Mouse (Mus musculus) left cerebral cortex, postnatal 10 days (tissue): ENCODE measurements around the gene Ahdc1. TPM values are rescaled to one million over a fixed set of nuclear protein-coding genes. Genes with fewer than 3 reads are reported as not detected.
A peak's percentile ranks its signal among the peaks of the same experiment; 100 is the strongest.

Source experiments
- DNase-seq, 2 experiments: peaks; one replicate each; pipeline ENCODE4 v3.0.0; 2021 to 2022; ENCODE audit warnings: low spot score in 2 of 2, mixed read lengths in 1 of 2; ENCODE audit errors: extremely low spot score in 1 of 2
- intact Hi-C: fragments of 180-260 bp; cut with DNase I; formaldehyde crosslinking; loops from one replicate; pipeline ENCODE4 v1.15.1; 2025
- total RNA-seq, 2 experiments: library from RNA; stranded (reverse); gene quantifications; 2 replicates each; pipeline ENCODE4 v1.2.3; 2021

Gene Ahdc1
- total RNA-seq, 2 experiments from 2014 or later: 70.0 to 71.1 TPM

DNA sequence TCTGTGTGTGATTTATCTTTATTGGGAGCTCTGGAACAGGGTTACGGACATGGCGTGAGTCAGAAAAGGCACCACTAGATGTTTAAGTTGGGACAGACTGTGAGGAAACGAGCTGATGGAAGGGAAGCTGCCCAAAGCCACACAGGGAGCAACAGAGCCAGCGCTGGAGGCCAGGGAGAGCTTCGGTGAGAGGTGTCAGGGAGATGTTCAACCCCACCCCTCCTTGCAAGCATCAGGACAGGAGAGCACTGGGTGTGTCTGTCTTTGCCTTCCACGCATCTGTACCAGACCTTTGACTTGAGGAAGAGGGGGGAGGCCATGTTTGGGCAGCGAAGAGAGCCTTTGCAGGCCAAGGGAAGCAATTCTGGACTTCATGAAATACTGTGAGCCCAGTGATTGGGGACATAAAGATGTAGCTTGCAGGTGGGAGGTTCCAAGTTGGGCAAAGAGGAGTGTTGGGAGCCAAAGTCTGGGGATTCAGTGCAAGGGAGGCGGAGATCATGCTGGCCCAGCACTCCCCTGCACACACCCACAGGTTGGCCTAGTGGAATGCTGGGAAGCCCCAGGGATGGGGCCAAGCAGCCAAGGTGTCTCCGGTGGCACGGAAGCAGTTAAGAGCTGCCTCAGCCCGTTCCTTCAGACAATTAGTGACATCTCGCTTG is 35.8 kb downstream of the Ahdc1 start:
- intact Hi-C loops: no loop called here
- peak in 1 of 2 experiments; percentile 32 for DNase-seq

DNA sequence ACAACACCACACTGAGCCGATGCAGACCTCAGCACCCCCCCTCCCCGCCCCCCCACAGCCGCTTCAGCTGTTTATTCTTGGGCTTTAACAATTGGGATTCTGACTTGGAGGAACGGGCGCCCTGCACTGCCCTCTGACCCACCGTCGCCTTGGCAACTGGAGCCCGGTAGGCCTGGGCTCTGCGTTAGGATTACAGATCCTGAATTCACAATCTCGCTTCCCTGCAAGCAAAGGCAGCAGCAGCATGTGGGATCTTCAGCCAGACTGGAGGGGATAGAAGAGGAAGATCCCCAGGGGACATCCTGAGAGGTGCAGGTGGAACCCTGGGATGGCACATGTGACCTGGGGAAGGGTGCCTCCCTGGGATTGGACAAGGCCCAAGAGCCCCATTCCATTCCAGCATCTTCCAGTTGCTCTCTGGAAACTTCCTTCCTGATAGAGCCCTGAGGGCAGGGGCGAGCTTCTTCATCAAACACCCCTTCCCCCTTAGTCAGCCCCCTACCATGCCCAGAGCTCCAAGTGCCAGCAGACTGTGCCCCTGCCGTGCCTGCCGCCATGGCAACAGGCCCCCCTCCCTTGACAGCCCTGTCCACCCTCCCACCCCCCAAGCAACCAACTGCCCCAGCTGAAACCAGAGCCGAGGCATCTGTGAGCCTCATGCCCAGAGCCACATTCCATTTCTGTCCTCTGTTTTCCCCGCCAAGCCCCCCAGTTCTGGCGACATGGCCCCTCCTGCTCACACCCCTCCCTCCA is 36.5 kb downstream of the Ahdc1 start:
- DNase-seq: peak in 1 of 2 experiments; percentile 47
- intact Hi-C loops: no loop called here

DNA sequence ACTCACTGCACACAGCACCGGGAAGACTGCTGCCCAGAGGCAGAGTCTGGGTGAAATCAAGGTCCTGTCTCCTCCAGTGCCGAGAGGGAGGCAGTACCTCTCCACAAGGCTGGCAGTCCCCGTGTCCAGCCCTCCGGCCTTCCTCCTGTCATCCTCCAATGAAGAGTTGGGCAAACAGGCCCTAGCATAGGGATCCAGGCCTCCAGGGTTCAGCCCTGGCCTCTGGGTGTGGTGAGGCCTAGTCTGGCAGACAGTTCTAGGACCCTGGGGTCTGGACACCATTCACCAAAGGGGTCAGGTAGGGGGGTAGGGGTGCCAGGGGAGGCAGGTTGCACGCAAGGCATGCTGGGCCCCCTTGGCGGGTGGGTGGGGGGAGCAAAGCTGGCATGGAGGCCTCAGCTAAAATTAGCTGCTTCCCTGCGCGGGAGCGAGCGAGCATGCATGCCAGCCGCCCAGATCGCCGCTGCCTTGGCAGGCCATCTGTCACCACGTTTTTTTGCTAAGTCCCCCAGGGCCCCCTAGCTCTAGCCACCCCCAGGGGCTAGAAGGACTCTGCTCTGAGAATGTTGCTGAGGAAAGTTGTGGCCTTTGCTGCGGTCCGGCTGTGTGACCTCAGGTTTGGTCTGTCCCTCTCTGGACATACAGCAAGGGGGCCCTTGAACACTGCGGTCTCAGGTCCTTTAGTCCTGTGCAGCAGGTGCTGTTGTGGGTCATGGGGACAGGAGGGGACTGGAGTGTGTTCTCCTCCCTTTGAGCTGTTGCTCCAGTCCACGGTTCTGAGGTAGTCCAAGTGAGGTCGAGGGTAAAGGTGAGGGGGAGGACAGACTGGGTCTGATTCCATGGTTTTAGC is 38.2 kb downstream of the Ahdc1 start:
- DNase-seq: peak in 1 of 2 experiments; percentile 67
- intact Hi-C loops: no loop called here

DNA sequence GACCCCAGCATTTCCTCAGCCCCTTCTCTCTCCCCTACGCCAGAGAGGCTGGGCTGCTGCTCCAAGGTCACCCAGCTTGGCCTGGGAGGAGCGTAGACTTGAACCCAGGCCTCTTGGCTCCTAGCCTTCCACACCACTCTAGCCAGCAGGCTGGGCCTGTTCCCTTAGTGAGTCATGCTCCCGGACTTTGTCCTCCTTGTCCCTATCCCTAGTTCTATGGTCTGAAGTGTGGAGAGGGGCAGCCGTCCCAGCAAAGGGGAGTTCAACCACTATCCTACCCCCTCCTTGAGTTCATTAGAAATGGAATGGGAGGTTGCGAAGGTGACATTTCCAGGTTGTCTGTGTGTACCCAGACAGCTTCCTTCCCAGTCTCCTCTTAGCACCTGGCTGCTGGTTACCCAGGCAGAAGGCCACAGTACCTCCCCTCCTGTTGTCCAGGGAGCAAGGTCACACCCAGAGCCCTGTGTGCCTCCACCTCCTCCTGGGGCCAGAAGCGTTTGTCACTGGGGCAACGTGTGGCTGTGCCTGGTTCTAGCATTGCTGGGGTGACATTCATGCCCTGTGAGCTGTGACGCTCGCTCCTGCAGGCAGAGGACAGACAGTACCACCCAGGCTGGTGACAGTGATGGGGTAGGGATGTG is 39.3 kb downstream of the Ahdc1 start:
- intact Hi-C loops: loop anchor here (2.0 kb wide), 1 partner anchor 34 kb away; no protein-coding TSS in a partner anchor
- DNase-seq: peak in 1 of 2 experiments; percentile 27

DNA sequence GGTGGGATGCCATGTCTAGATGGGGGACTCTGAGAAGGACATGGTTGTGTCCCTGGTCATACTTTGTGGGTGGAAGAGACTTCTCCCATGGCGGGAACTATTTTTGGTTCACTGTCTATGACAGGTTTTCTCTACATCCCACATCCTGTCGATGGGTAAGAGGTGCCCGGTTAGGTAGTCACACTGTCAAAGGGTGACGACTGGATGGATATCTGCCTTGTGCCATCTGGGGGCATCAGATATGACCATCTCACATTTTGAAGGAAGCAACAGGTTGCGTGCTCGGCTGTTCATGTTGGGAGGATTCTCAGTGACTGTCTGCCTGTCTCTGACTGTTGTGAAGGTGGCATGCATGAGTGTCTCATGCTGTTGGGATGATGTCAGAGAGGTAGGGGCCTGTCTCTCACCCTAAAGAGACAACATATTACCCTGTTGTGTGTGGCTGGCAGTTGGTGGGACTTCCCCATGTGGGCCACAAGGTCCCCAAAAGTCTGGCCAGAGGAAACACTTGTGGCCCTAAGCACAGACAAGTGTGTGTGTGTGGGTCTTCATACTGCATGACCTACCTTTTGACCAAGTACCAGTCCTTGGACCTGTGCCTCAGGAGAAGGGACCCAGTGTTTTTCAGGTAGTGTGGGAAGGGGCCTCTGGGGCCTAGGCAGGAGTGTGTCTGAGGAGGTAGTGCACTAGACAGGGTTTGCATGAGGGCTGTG is 39.9 kb downstream of the Ahdc1 start:
- intact Hi-C loops: loop anchor here (2.0 kb wide), 1 partner anchor 34 kb away; no protein-coding TSS in a partner anchor
- DNase-seq: no peak

DNA sequence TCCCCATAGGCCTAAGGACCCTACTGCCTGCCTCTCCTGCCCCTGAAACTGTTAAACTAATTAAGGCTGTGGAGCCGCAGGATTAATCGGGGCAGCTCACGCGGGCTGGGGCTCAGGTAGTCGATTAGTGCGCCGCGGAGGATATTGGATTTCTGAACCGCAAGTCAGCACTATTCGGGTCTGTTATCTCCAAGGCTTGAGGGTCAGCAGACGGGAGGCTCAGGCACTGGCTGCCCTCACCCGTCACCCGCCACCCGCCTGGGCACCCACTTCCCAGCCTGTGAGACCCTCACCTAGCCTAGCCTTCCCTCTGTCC is 40.4 kb downstream of the Ahdc1 start:
- no peak for DNase-seq
- intact Hi-C loops: loop anchor here (2.0 kb wide), 1 partner anchor 35 kb away; no protein-coding TSS in a partner anchor

DNA sequence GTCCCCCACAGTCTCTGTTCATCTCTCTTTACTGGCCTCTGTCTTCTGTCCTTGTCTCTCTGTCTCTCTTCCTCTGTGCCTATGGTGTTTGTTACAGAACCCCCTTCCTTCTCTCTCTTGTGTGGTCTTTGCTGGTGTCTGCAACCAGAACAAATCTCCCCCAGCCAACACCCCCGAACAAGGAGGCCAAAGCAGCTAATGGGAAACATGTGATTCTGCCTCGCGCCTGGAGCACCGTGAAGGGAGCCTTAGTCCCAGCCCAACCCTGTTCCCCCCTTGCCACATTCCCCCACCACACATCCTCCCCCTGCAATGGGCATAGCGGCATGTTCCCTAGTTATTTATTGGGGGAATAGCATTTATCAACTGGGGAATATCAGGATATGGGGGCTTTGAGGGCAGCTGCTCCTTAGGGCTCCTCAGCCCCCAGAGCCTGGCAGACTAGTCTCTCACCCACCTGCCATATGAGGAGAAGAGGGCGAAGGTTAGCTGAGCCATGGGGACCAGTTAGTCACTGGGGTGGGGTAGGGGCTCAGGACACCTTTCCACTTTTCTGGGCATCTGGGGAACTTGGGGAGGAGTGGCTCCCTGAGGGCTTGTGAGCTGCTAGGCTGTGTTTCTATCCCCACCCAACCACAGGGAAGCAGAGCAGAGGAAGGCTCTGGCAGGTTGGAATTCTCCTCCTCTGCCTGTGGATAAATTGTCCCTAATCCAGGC is 41.1 kb downstream of the Ahdc1 start:
- intact Hi-C loops: no loop called here

DNA sequence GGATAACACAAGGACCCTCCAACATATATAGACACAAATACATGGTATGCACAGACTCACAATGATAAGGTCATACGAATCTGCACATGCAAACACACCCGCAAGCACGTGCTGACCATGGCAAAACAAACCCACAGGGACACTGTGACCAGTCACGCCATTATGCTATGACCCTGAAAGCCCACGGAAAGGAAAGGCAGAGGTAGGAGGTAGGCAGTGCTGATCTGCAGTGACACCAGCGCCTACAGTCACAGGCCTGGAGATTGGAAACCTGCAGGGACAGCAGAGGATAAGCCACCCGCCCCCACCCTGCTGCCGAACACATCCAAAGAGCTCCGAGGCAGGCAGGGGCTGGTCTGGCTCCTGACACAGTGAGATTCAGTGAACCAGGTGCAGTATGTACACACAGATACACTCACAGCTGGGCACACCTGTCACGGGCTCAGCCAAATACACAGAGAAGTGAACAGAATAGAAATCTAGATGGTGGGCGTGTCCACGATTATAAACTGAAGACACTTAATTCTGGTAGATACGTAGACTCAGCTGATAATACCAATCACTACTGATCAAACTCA is 42.0 kb downstream of the Ahdc1 start:
- intact Hi-C loops: no loop called here
- no peak for DNase-seq

More for the DNA sequence above, 41.1 kb downstream of the Ahdc1 start:
- no peak for DNase-seq

DNA sequence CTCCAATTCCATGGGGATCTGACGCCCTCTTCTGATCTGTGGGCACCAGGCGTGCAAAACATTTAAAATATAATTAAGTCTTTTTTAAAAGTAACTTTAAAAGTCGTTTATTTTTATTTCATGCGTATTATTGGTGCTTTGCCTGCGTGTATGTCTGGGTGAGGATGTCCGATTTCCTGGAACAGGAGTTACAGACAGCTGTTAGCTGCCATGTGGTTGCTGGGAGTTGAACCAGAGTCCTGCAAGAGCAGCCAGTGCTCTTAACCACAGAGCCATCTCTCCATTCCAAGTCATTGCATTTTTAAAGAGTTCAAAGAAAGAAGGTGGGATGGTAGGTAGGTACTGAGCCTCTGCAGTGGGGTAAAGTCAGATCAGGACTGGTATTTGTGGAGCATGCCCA is 43.5 kb downstream of the Ahdc1 start:
- intact Hi-C loops: no loop called here
- no peak for DNase-seq

DNA sequence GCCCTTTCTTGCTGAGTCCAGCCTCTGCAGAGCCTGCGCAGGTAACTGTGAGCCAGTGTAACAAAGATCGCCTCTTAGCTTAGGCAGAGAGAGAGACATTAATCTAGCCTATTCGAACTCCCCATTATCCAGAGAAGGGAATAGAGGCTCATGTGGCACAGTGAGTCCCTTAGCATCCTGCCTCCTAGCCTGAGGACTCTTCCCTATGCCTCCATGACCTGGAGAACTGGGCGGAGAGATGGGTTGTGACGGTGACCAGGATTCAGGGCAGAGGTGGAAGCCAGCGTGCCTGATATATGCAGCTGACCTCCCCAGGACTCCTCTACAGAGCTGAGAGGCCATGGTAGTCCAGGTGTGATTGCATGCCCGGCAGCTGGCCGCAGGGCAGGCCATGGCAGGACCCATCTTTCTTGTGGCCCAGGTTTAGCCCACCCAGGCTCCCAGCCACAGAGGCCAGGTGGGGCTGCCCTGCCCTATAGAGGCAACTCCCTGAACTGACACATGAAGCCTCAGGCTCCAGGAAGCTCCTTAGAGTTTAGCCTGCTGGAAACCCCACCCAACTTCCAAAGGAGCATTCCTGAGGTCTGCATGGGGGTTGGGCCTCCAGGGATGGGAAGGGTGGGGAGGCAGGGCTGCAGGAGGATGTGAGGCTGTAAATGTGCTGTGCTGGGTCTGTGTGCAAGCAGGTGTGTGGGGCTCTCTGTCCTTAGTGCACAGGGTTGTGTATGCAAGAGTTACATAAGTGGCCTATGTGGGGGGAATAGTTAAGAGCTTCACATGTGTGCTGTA is 44.3 kb downstream of the Ahdc1 start:
- peak in 1 of 2 experiments; percentile 39 for DNase-seq
- intact Hi-C loops: no loop called here

DNA sequence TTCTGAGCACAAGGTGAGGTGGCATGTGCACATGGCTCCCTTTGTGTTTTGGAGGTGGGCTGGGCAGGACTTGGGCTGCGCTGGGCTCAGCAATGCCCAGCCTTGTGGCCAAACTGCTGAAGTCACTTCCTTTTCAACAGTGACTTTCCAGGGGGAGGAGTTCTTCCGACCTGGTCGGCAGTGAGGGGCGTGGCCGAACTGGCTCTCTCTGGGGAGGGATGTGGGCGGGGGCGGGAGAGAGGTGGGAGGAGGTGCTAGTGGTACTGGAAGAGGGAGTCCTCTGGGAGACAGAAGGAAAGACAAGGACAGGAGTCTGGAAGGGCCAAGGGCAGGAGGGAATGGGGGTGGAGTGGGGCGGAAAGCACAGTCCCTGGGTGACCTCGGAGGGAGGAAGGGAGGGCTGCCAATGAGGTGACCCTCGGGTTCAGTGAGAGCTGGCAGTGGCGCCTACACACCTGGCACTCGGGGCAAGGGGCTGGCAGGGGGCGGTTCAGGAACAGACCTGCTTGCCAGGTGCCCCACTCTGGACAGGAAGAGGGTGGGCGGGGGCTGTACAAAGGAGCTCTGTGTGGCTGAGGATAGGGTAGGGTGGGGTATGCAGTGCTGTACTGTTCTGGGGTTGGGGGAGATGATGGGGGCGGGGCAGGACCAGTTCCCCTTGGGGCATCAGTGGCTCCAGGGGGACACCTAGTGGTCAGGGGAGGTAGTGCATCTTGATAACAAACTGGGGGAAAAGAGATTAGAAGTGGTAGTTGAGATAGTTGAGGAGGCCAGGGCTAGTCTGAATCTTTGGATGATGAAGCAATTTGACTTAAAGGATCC is 45.2 kb downstream of the Ahdc1 start:
- intact Hi-C loops: no loop called here
- peak in 1 of 2 experiments; percentile 74 for DNase-seq

DNA sequence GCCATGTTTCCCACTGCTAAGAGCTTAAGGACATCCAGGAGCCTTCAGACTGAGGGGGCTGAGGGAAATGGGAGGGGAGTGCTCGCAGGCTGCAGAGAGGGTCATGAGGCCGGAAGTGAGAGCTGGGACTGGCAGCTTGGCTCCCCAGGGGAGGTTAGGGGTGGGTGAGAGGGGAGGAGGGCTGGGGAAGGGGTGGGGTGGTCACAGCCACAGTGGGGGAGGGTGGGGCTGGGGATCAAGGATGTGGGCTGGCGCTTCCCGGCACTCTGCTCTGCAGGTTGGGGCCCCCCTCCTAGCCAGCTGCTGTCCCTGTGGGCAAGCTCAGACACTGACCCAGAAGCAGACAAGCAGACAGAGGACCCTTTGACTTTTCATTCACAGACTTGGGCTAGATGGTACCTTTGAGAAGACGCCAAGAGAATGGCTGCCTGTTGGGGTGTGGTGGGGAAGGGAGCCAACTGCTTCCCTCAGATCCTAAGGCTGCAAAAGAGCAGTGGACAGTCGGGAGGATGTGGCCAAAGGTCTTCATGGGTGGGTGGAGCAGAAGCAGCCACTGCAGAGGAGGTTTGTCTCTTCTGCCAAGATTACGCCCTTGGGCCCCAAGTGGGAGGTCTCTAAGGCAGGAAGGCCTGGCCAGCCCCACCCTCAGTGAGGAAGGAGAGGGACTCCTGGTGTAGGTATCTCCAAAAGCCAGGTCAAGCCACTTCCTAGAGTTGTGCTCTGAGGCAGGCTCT is 46.5 kb downstream of the Ahdc1 start:
- intact Hi-C loops: no loop called here

DNA sequence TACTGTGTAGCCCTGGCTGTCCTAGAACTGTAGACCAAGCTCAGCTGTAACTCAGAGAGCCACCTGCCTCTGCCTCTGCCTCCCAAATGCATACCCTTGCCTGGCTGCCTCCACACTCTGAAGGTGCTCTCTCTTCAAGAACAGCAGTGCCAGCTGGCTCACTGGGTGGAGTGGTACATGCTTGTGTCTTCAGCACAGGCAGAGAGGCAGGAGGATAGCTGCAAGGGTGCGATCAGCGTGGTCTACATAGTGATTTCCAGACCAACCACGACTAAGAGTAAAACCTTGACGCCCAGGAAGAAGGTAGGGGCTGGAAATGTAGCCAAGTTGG is 47.0 kb downstream of the Ahdc1 start:
- DNase-seq: no peak
- intact Hi-C loops: no loop called here

More for the DNA sequence above, 46.5 kb downstream of the Ahdc1 start:
- peak in 1 of 2 experiments; percentile 77 for DNase-seq

DNA sequence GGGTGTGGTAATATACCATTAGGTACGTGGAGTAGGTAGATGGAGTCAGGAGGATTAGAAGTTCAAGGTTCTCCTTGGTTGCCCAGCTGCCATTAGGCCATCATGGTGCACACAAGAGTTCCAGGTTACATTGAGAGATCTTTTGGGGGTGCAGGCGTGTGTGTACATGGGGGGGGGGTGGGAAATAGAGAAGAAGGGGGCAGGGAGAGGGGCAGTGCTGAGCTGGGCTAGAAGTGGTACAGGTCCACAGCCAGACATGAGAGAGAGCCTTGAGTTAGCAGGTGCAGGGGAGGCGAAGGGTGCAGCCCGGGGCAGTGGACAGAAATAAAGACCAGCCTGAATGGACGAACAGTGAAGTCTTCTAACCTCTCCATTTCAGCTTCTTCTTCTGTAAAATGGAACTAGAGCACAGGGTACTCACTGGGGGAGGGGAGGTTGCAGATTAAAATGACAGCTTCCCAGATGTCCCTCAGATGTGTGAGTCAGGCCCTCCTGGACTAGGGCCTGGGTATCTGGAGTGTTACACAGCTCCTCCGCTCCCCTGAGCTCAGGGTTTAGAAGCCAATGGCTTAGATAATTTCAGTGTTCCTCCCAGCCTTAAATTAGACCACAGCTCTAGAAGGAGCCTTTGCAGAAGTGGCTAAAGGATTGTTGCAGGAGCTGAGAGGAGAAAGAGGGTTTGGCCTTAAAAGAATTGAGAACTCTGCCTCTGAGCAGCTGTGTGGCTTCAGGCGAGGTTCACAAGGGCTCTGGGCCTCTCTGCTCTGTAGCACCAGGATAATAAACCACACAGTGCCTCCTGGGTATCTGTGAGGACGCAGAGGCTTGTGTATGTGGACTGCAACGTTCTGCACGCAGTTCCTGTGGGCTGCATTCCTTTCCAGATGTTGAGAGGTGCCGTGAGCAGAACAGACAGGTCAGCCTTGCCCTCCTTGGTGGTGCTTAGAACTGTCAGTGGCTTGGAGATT is 47.7 kb downstream of the Ahdc1 start:
- DNase-seq: no peak
- intact Hi-C loops: no loop called here
